Comparison of ENCODE assay signal across 8 mouse cellular contexts in the genomic region with DNA sequence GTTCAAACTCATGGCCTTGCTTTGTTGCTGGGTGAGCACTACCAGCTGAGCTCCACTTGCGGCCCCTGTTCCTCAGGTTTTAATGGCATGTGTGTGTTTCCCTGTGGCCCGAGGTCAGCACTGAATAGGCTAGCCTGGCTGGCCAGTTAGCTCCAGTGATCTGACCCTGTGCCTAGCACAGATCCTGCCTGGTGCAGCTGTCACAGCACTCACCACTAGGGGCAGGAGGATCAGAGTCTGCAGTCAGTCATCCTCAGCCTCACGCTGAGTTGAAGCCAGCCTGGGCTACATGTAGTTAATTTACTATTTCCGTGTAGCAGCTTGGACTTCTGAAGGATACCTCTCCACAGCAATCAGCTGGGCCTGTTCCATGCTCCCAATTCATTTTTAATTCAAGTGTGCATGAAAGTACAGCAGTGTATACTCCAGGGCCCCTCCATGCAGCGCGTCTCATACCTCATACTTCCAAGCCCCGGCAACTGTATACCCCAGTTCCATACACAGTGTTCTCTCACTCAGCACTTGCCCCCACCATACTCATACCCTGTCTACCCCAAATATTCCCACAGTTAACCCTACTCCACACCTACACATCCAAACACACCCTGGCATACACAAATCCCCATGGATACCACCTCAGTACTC. TPM values are rescaled to one million over a fixed set of nuclear protein-coding genes. Genes with fewer than 3 reads are reported as not detected.
DNase-seq lines count a peak whose midpoint lies in the region; ATAC-seq and TF ChIP-seq lines count a peak whose summit lies in the region.

No protein-coding gene starts in this region.

- WGBS in liver, embryonic 11.5 days: 62% methylated on average over 7 of the region's 7 CpGs
- 51% methylated on average over 7 of the region's 7 CpGs for WGBS in heart, adult 2 months
- 67% methylated on average over 7 of the region's 7 CpGs for WGBS in kidney, embryonic 16.5 days
- 59% methylated on average over 7 of the region's 7 CpGs for WGBS in midbrain, embryonic 14.5 days

- TF ChIP-seq EP300 in heart, adult 2 months (IDR thresholded peaks at IDR 0.05; ENCODE audit: insufficient read depth, low read depth, low read length): 0 out of 2 replicates have a peak, but pooled peaks have one; percentile 27

- H3K9me3 ChIP-seq in liver, embryonic 11.5 days (ENCODE audit: control insufficient read depth, low read length): no peaks in the 10 kb centered on the region
- no peaks in the 10 kb centered on the region for H3K9me3 ChIP-seq in kidney, embryonic 16.5 days (ENCODE audit: low read length)
- H3K9me3 ChIP-seq in midbrain, embryonic 14.5 days (ENCODE audit: control insufficient read depth, low read length): no peaks in the 10 kb centered on the region

- TF ChIP-seq CTCF in heart, adult 2 months (IDR thresholded peaks at IDR 0.05): peak; percentile 85

- peaks cover 81% of the 10 kb centered on the region for H3K4me1 ChIP-seq in liver, embryonic 11.5 days (replicated peaks; ENCODE audit: control insufficient read depth, insufficient read depth, low read length)
- H3K4me1 ChIP-seq in heart, adult 2 months (ENCODE audit: control insufficient read depth, insufficient read depth, low read length): peaks cover 40% of the 10 kb centered on the region
- H3K4me1 ChIP-seq in kidney, embryonic 16.5 days (ENCODE audit: insufficient read depth, low read length): peaks cover 19% of the 10 kb centered on the region
- 0 out of 2 replicates have a peak, but pooled peaks cover 3% of the 10 kb centered on the region for H3K4me1 ChIP-seq in midbrain, embryonic 14.5 days (ENCODE audit: control insufficient read depth, insufficient read depth, low read length)

- H3K79me2 ChIP-seq in heart, adult 2 months (replicated peaks; ENCODE audit: control insufficient read depth, insufficient read depth, low read length): peaks cover 8% of the 10 kb centered on the region

- H3K27ac ChIP-seq in liver, embryonic 11.5 days (ENCODE audit: low read depth, low read length): no peak overlapping the region
- H3K27ac ChIP-seq in heart, adult 2 months: peak overlapping the region; percentile 77
- H3K27ac ChIP-seq in kidney, embryonic 16.5 days (ENCODE audit: low read length): no peak overlapping the region
- no peak overlapping the region for H3K27ac ChIP-seq in midbrain, embryonic 14.5 days (replicated peaks; ENCODE audit: low read depth, low read length)

- H3K27me3 ChIP-seq in liver, embryonic 11.5 days (replicated peaks; ENCODE audit: control insufficient read depth, insufficient read depth, low read length): no peaks in the 10 kb centered on the region
- no peaks in the 10 kb centered on the region for H3K27me3 ChIP-seq in heart, adult 2 months (ENCODE audit: control insufficient read depth, insufficient read depth, low read length)
- no peaks in the 10 kb centered on the region for H3K27me3 ChIP-seq in kidney, embryonic 16.5 days (ENCODE audit: insufficient read depth, low read length)
- no peaks in the 10 kb centered on the region for H3K27me3 ChIP-seq in midbrain, embryonic 14.5 days (ENCODE audit: control insufficient read depth, insufficient read depth, low read length)

- no peak overlapping the region for H3K4me2 ChIP-seq in liver, embryonic 11.5 days
- H3K4me2 ChIP-seq in kidney, embryonic 16.5 days (replicated peaks; ENCODE audit: low read depth, low read length): no peak overlapping the region
- no peak overlapping the region for H3K4me2 ChIP-seq in midbrain, embryonic 14.5 days (ENCODE audit: low read length)

- H3K9ac ChIP-seq in liver, embryonic 11.5 days (ENCODE audit: low read depth, low read length): no peak overlapping the region
- H3K9ac ChIP-seq in heart, adult 2 months (ENCODE audit: low read depth, low read length): peak overlapping the region; percentile 33
- no peak overlapping the region for H3K9ac ChIP-seq in kidney, embryonic 16.5 days (replicated peaks; ENCODE audit: low read length)
- H3K9ac ChIP-seq in midbrain, embryonic 14.5 days (replicated peaks; ENCODE audit: low read length): no peak overlapping the region

- no peak overlapping the region for H3K4me3 ChIP-seq in liver, embryonic 11.5 days (ENCODE audit: low read depth, low read length)
- peak overlapping the region; percentile 10; the same call in 1 of the 2 replicates for H3K4me3 ChIP-seq in heart, adult 2 months
- H3K4me3 ChIP-seq in kidney, embryonic 16.5 days (ENCODE audit: low read length): no peak overlapping the region
- no peak overlapping the region for H3K4me3 ChIP-seq in midbrain, embryonic 14.5 days (replicated peaks; ENCODE audit: low read depth, low read length)

- no peaks in the 10 kb centered on the region for H3K36me3 ChIP-seq in liver, embryonic 11.5 days (ENCODE audit: control insufficient read depth, insufficient read depth, low read length)
- no peaks in the 10 kb centered on the region; the same call in 1 of the 2 replicates for H3K36me3 ChIP-seq in heart, adult 2 months (ENCODE audit: control insufficient read depth, insufficient read depth, low read length)
- no peaks in the 10 kb centered on the region for H3K36me3 ChIP-seq in kidney, embryonic 16.5 days (ENCODE audit: insufficient read depth, low read length)
- peaks cover 2% of the 10 kb centered on the region; the same call in 1 of the 2 replicates for H3K36me3 ChIP-seq in midbrain, embryonic 14.5 days (ENCODE audit: control insufficient read depth, insufficient read depth, low read length)

- DNase-seq in liver: peak; percentile 61
- no peak for DNase-seq in liver, embryonic 11.5 days (ENCODE audit: low spot score)
- peak; percentile 70 for DNase-seq in cerebellum, adult 11-12 months
- DNase-seq in heart, adult 2 months: peak; percentile 57 to 60
- peak; percentile 40 for DNase-seq in midbrain, embryonic 14.5 days
- DNase-seq in ovary, postnatal 10 days (ENCODE audit: low spot score): no peak
- no peak for DNase-seq in layer of hippocampus, adult 9-11 months

- no peak for TF ChIP-seq POLR2A in heart, adult 2 months (IDR thresholded peaks at IDR 0.05; ENCODE audit: insufficient read depth, low read depth, low read length)

- no peak for ATAC-seq in liver, embryonic 11.5 days (replicated peaks; ENCODE audit: low FRiP score)
- 0 out of 2 replicates have a peak, but pooled peaks have one; percentile 52 for ATAC-seq in kidney, embryonic 16.5 days (ENCODE audit: low FRiP score, low TSS enrichment)
- no peak for ATAC-seq in midbrain, embryonic 14.5 days (ENCODE audit: low FRiP score, low TSS enrichment)

- intact Hi-C loops in heart, adult 2 months (cut with DNase I): loop anchor here (2.0 kb wide), 2 partner anchors 16 to 36 kb away; a partner anchor contains a TSS

RNA-seq across cellular contexts. Expression of a gene that starts 16.3 kb away (rescaled TPM):
- 161 TPM in 2 replicates for polyA plus RNA-seq in liver, embryonic 11.5 days (2014; fragmentation: Nextera tagmentation; extraction: Ambion mirVana)
- total RNA-seq in heart, adult 2 months (2021): 10 to 100 TPM; 54.1 to 66.1 TPM
- polyA plus RNA-seq in heart, adult 2 months (2012; rRNA removed): 91.3 and 94.8 TPM in 2 replicates
- 154 and 155 TPM in 2 replicates for polyA plus RNA-seq in kidney, embryonic 16.5 days (2015; fragmentation: Nextera tagmentation; extraction: Ambion mirVana)
- 106 and 122 TPM in 2 replicates for polyA plus RNA-seq in midbrain, embryonic 14.5 days (2014; fragmentation: Nextera tagmentation; extraction: Ambion mirVana)

RNA-seq across cellular contexts. Expression of a gene that starts 18.6 kb away (rescaled TPM):
- polyA plus RNA-seq in liver, embryonic 11.5 days (2014; fragmentation: Nextera tagmentation; extraction: Ambion mirVana): 8.0 TPM in 2 replicates
- total RNA-seq in heart, adult 2 months (2021): 1 to 10 TPM; 7.6 to 8.5 TPM
- polyA plus RNA-seq in heart, adult 2 months (2012; rRNA removed): 18.4 and 18.8 TPM in 2 replicates
- polyA plus RNA-seq in kidney, embryonic 16.5 days (2015; fragmentation: Nextera tagmentation; extraction: Ambion mirVana): 4.8 and 5.0 TPM in 2 replicates
- 3.6 and 5.3 TPM in 2 replicates for polyA plus RNA-seq in midbrain, embryonic 14.5 days (2014; fragmentation: Nextera tagmentation; extraction: Ambion mirVana)

RNA-seq across cellular contexts. Expression of a gene that starts 48.3 kb away (rescaled TPM):
- 8.2 and 9.9 TPM in 2 replicates for polyA plus RNA-seq in liver, embryonic 11.5 days (2014; fragmentation: Nextera tagmentation; extraction: Ambion mirVana)
- total RNA-seq in heart, adult 2 months (2021): 1 to 10 TPM; 1.3 to 1.4 TPM
- polyA plus RNA-seq in heart, adult 2 months (2012; rRNA removed): 2.7 and 2.9 TPM in 2 replicates
- 60.0 and 61.4 TPM in 2 replicates for polyA plus RNA-seq in kidney, embryonic 16.5 days (2015; fragmentation: Nextera tagmentation; extraction: Ambion mirVana)
- polyA plus RNA-seq in midbrain, embryonic 14.5 days (2014; fragmentation: Nextera tagmentation; extraction: Ambion mirVana): 22.2 and 33.7 TPM in 2 replicates

Comparison
In these comparisons a context has a peak if more than half of its experiments do, and no peak if none do; other contexts are left out.
1. DNase-seq: peak in liver (single experiment), cerebellum, adult 11-12 months (single experiment), heart, adult 2 months (2 of 2) and midbrain, embryonic 14.5 days (single experiment); none in liver, embryonic 11.5 days (single experiment), ovary, postnatal 10 days (single experiment) and layer of hippocampus, adult 9-11 months (single experiment).